Comparison of ENCODE assay signal across 9 mouse cellular contexts in the genomic region with DNA sequence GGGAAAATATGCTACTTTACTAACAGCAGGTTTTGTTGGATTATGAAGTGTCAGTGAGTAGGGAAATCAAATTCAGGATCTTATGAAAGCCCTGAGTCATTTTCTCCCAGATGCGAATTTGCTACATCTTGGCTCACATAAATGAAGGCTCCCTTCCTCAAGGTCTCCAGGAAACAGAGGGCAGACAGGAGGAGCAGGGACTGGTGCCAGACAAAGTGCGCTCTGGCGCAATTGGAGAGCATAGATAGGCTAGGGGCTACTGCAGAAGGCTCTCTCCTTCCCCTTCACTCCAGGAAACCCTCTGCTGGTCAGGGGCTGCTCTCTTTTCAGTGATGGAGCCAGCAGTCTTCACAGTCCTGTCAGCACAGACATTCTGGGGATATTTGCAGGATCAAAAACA.
DNase-seq lines count a peak whose midpoint lies in the region; ATAC-seq and TF ChIP-seq lines count a peak whose summit lies in the region.
"Had no signal": no experiment of that assay in that cellular context is flagged by ENCODE, and none has a peak within 500 bp of the region (broad histone marks: within the 10 kb centered on the region; RNA-seq: fewer than 3 reads in every experiment).

No protein-coding gene starts in this region.

- WGBS in limb, embryonic 15.5 days: 46% methylated on average over 3 of the region's 3 CpGs
- 44% methylated on average over 3 of the region's 3 CpGs for WGBS in forebrain, postnatal 0 days

- no peaks in the 10 kb centered on the region for H3K27me3 ChIP-seq in limb, embryonic 15.5 days
- H3K27me3 ChIP-seq in forebrain, postnatal 0 days (ENCODE audit: insufficient read depth, low read length): no peaks in the 10 kb centered on the region

- DNase-seq in frontal cortex, postnatal 36 days (ENCODE audit: low spot score in 2 of 2): no peak
- DNase-seq in urinary bladder, postnatal 14 days (ENCODE audit: low spot score): peak; percentile 28
- no peak for DNase-seq in urinary bladder, postnatal 25 days (ENCODE audit: low spot score)
- DNase-seq in embryo, embryonic 11 days: no peak
- DNase-seq in forebrain, postnatal 0 days: no peak
- DNase-seq in right cerebral cortex, postnatal 4 days: no peak

- H3K4me3 ChIP-seq in limb, embryonic 15.5 days: no peak overlapping the region
- no peak overlapping the region for H3K4me3 ChIP-seq in forebrain, postnatal 0 days (ENCODE audit: low read depth, low read length)

- H3K9ac ChIP-seq in limb, embryonic 15.5 days: no peak overlapping the region
- H3K9ac ChIP-seq in forebrain, postnatal 0 days: no peak overlapping the region
- H3K9ac ChIP-seq: midbrain, embryonic 12.5 days had no signal

- TF ChIP-seq CTCF in forebrain, postnatal 0 days (IDR thresholded peaks at IDR 0.05; ENCODE audit: low read depth): no peak

- H3K36me3 ChIP-seq in limb, embryonic 15.5 days: no peaks in the 10 kb centered on the region
- H3K36me3 ChIP-seq in forebrain, postnatal 0 days (ENCODE audit: insufficient read depth): no peaks in the 10 kb centered on the region
- H3K36me3 ChIP-seq: midbrain, embryonic 12.5 days had no signal

- 0 out of 2 replicates have a peak, but pooled peaks have one; percentile 4 for ATAC-seq in frontal cortex, adult (ENCODE audit: low TSS enrichment)
- no peak for ATAC-seq in limb, embryonic 15.5 days (ENCODE audit: insufficient number of reproducible peaks, low FRiP score, low TSS enrichment, low read depth)
- no peak for ATAC-seq in forebrain, postnatal 0 days

- 0 out of 2 replicates have a peak overlapping the region, but pooled peaks have one; percentile 73 for H3K27ac ChIP-seq in limb, embryonic 15.5 days
- H3K27ac ChIP-seq in forebrain, postnatal 0 days (ENCODE audit: low read depth, low read length): no peak overlapping the region
- H3K27ac ChIP-seq: midbrain, embryonic 12.5 days had no signal

- peaks cover 22% of the 10 kb centered on the region for H3K4me1 ChIP-seq in limb, embryonic 15.5 days
- H3K4me1 ChIP-seq in forebrain, postnatal 0 days (ENCODE audit: insufficient read depth): peaks cover 6% of the 10 kb centered on the region; the same call in 1 of the 2 replicates

- no peaks in the 10 kb centered on the region for H3K9me3 ChIP-seq in limb, embryonic 15.5 days
- no peaks in the 10 kb centered on the region for H3K9me3 ChIP-seq in forebrain, postnatal 0 days (ENCODE audit: low read length)
- H3K9me3 ChIP-seq: midbrain, embryonic 12.5 days had no signal

- peak overlapping the region; percentile 76; the same call in 1 of the 2 replicates for H3K4me2 ChIP-seq in limb, embryonic 15.5 days
- no peak overlapping the region for H3K4me2 ChIP-seq in forebrain, postnatal 0 days (ENCODE audit: low read depth)
